Mouse (Mus musculus) spleen, adult 2 months (tissue): ENCODE measurements around the gene Dock10.

Source experiments
- CTCF ChIP-seq: fragments of 200-500 bp; IDR thresholded peaks from 2 replicates; pipeline ENCODE4 v1.5.1; 2011; ENCODE audit warnings: mild to moderate bottlenecking, inconsistent platforms; ENCODE audit not compliant: insufficient read depth, insufficient read length, insufficient replicate concordance; ENCODE audit errors: extremely low read depth
- POLR2A ChIP-seq: fragments of 200-500 bp; IDR thresholded peaks from 2 replicates; pipeline ENCODE4 v1.6.1; 2011; ENCODE audit warnings: low read depth, low read length, inconsistent platforms

DNA sequence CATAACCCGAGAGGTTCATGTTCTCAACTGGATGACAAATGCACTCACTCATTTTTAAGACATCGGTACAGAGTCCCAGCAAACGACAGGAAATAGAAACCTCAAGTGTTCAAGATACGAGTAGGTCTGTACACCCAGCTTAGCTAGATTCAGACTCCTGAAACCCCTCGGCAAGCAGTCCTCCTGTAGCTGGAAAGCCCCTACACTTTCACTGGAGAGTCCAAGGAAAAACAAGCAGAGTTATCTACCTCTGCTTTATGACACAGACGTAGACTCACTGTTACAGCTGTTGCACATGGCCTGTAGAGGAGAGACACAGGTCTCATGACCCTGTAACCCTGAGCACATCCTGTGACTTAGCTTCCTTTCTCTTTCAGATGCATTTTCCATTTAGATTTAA, 12.1 kb downstream of the Dock10 start:
- TF ChIP-seq CTCF (no peak), POLR2A (no peak)
